Mouse (Mus musculus): Measurements from ENCODE around the gene Gm45062. TPM values are rescaled to one million over a fixed set of nuclear protein-coding genes. Genes with fewer than 3 reads are reported as not detected.

The Gm45062 gene
- polyA plus RNA-seq, 1 experiment, result 5.8 TPM

GRCm38 (mm10) chr6:8509551-8509950, 250.3 kb downstream of the Gm45062 start, which contains the start of gene Glcci1:
Gene Glcci1 (plus strand): TSS chr6:8509600.
- Histone ChIP-seq H3K27ac (ENCODE audit: insufficient read depth, low read length) (no peak within 1 kb of the TSS), H3K27me3 (ENCODE audit: control insufficient read depth, insufficient read depth, low read length, poor library complexity, severe bottlenecking) (no peaks in the 10 kb centered on the region; the same call in 1 of the 2 replicates)
- no peak for TF ChIP-seq CTCF (IDR thresholded peaks at IDR 0.05; ENCODE audit: low read depth, low read length)
- no peak for TF ChIP-seq EP300 (IDR thresholded peaks at IDR 0.05; ENCODE audit: insufficient read depth, low read depth, low read length)
- no peak for TF ChIP-seq POLR2A (IDR thresholded peaks at IDR 0.05; ENCODE audit: insufficient read depth, low read length)

GRCm38 (mm10) chr6:8509961-8510863, 251.0 kb downstream of the Gm45062 start:
- Histone ChIP-seq H3K27me3 (ENCODE audit: control insufficient read depth, insufficient read depth, low read length, poor library complexity, severe bottlenecking) (no peaks in the 10 kb centered on the region), H3K36me3 (ENCODE audit: control insufficient read depth, insufficient read depth, low read length, poor library complexity, severe bottlenecking) (no peaks in the 10 kb centered on the region), H3K9ac (ENCODE audit: low read depth, poor library complexity, severe bottlenecking) (peak overlapping the region; percentile 96), H3K9me3 (replicated peaks; ENCODE audit: control insufficient read depth, insufficient read depth, low read length, poor library complexity, severe bottlenecking) (no peaks in the 10 kb centered on the region), H3K4me1 (ENCODE audit: control insufficient read depth, insufficient read depth, low read length) (no peaks in the 10 kb centered on the region), H3K4me3 (ENCODE audit: low read depth, low read length) (peak overlapping the region; percentile 69), H3K27ac (ENCODE audit: insufficient read depth, low read length) (no peak overlapping the region)
- TF ChIP-seq EP300 (IDR thresholded peaks at IDR 0.05; ENCODE audit: insufficient read depth, low read depth, low read length), result no peak

More at GRCm38 (mm10) chr6:8509551-8509950, 250.3 kb downstream of the Gm45062 start, which contains the start of gene Glcci1:
- Histone ChIP-seq H3K4me3 (ENCODE audit: low read depth, low read length) (peak within 1 kb of the TSS; percentile 71), H3K9ac (ENCODE audit: low read depth, poor library complexity, severe bottlenecking) (peak within 1 kb of the TSS; percentile 96), H3K9me3 (replicated peaks; ENCODE audit: control insufficient read depth, insufficient read depth, low read length, poor library complexity, severe bottlenecking) (no peaks in the 10 kb centered on the region), H3K4me1 (ENCODE audit: control insufficient read depth, insufficient read depth, low read length) (no peaks in the 10 kb centered on the region), H3K36me3 (ENCODE audit: control insufficient read depth, insufficient read depth, low read length, poor library complexity, severe bottlenecking) (no peaks in the 10 kb centered on the region)

GRCm38 (mm10) chr6:8510864-8511428, 251.7 kb downstream of the Gm45062 start:
- no peaks in the 10 kb centered on the region for H3K36me3 ChIP-seq (ENCODE audit: control insufficient read depth, insufficient read depth, low read length, poor library complexity, severe bottlenecking)
- peak overlapping the region; percentile 96 for H3K9ac ChIP-seq (ENCODE audit: low read depth, poor library complexity, severe bottlenecking)
- H3K9me3 ChIP-seq (replicated peaks; ENCODE audit: control insufficient read depth, insufficient read depth, low read length, poor library complexity, severe bottlenecking), result no peaks in the 10 kb centered on the region
- TF ChIP-seq EP300 (IDR thresholded peaks at IDR 0.05; ENCODE audit: insufficient read depth, low read depth, low read length) (no peak), CTCF (IDR thresholded peaks at IDR 0.05; ENCODE audit: low read depth, low read length) (no peak), POLR2A (IDR thresholded peaks at IDR 0.05; ENCODE audit: insufficient read depth, low read length) (no peak)
- H3K4me1 ChIP-seq (ENCODE audit: control insufficient read depth, insufficient read depth, low read length), result no peaks in the 10 kb centered on the region
- H3K27me3 ChIP-seq (ENCODE audit: control insufficient read depth, insufficient read depth, low read length, poor library complexity, severe bottlenecking), result no peaks in the 10 kb centered on the region
- no peak overlapping the region for H3K4me3 ChIP-seq (ENCODE audit: low read depth, low read length)
- no peak overlapping the region for H3K27ac ChIP-seq (ENCODE audit: insufficient read depth, low read length)

- TF ChIP-seq POLR2A (IDR thresholded peaks at IDR 0.05; ENCODE audit: insufficient read depth, low read length) (no peak), EP300 (IDR thresholded peaks at IDR 0.05; ENCODE audit: insufficient read depth, low read depth, low read length) (no peak), CTCF (IDR thresholded peaks at IDR 0.05; ENCODE audit: low read depth, low read length) (no peak)
- H3K9me3 ChIP-seq (replicated peaks; ENCODE audit: control insufficient read depth, insufficient read depth, low read length, poor library complexity, severe bottlenecking), result no peaks in the 10 kb centered on the region
- H3K36me3 ChIP-seq (ENCODE audit: control insufficient read depth, insufficient read depth, low read length, poor library complexity, severe bottlenecking), result no peaks in the 10 kb centered on the region
- no peaks in the 10 kb centered on the region for H3K27me3 ChIP-seq (ENCODE audit: control insufficient read depth, insufficient read depth, low read length, poor library complexity, severe bottlenecking)
- no peak overlapping the region for H3K27ac ChIP-seq (ENCODE audit: insufficient read depth, low read length)
- H3K4me3 ChIP-seq (ENCODE audit: low read depth, low read length), result no peak overlapping the region
- H3K4me1 ChIP-seq (ENCODE audit: control insufficient read depth, insufficient read depth, low read length), result no peaks in the 10 kb centered on the region
- 0 out of 2 replicates have a peak overlapping the region, but pooled peaks have one; percentile 96 for H3K9ac ChIP-seq (ENCODE audit: low read depth, poor library complexity, severe bottlenecking)
Observed at GRCm38 (mm10) chr6:8511447-8511846, 252.2 kb downstream of the Gm45062 start.

GRCm38 (mm10) chr6:8512416-8512815, 253.2 kb downstream of the Gm45062 start:
- Histone ChIP-seq H3K9me3 (replicated peaks; ENCODE audit: control insufficient read depth, insufficient read depth, low read length, poor library complexity, severe bottlenecking) (no peaks in the 10 kb centered on the region), H3K4me3 (ENCODE audit: low read depth, low read length) (no peak overlapping the region), H3K9ac (ENCODE audit: low read depth, poor library complexity, severe bottlenecking) (no peak overlapping the region), H3K27ac (ENCODE audit: insufficient read depth, low read length) (no peak overlapping the region), H3K4me1 (ENCODE audit: control insufficient read depth, insufficient read depth, low read length) (no peaks in the 10 kb centered on the region), H3K36me3 (ENCODE audit: control insufficient read depth, insufficient read depth, low read length, poor library complexity, severe bottlenecking) (no peaks in the 10 kb centered on the region), H3K27me3 (ENCODE audit: control insufficient read depth, insufficient read depth, low read length, poor library complexity, severe bottlenecking) (no peaks in the 10 kb centered on the region)
- TF ChIP-seq CTCF (IDR thresholded peaks at IDR 0.05; ENCODE audit: low read depth, low read length) (no peak), EP300 (IDR thresholded peaks at IDR 0.05; ENCODE audit: insufficient read depth, low read depth, low read length) (no peak), POLR2A (IDR thresholded peaks at IDR 0.05; ENCODE audit: insufficient read depth, low read length) (no peak)

- Histone ChIP-seq H3K4me3 (ENCODE audit: low read depth, low read length) (no peak overlapping the region), H3K36me3 (ENCODE audit: control insufficient read depth, insufficient read depth, low read length, poor library complexity, severe bottlenecking) (no peaks in the 10 kb centered on the region), H3K9me3 (replicated peaks; ENCODE audit: control insufficient read depth, insufficient read depth, low read length, poor library complexity, severe bottlenecking) (no peaks in the 10 kb centered on the region), H3K9ac (ENCODE audit: low read depth, poor library complexity, severe bottlenecking) (no peak overlapping the region), H3K27me3 (ENCODE audit: control insufficient read depth, insufficient read depth, low read length, poor library complexity, severe bottlenecking) (no peaks in the 10 kb centered on the region), H3K27ac (ENCODE audit: insufficient read depth, low read length) (no peak overlapping the region), H3K4me1 (ENCODE audit: control insufficient read depth, insufficient read depth, low read length) (no peaks in the 10 kb centered on the region)
- TF ChIP-seq CTCF (IDR thresholded peaks at IDR 0.05; ENCODE audit: low read depth, low read length), result no peak
- TF ChIP-seq POLR2A (IDR thresholded peaks at IDR 0.05; ENCODE audit: insufficient read depth, low read length), result no peak
- no peak for TF ChIP-seq EP300 (IDR thresholded peaks at IDR 0.05; ENCODE audit: insufficient read depth, low read depth, low read length)
Observed at GRCm38 (mm10) chr6:8519687-8520086, 260.4 kb downstream of the Gm45062 start.

All from ES-Bruce4 (cell line).